Mouse (Mus musculus) left cerebral cortex, adult 11 months (tissue): Measurements from ENCODE around the gene Cmip.

Source experiments
- DNase-seq: peaks from one replicate; pipeline ENCODE4 v3.0.0; 2022; ENCODE audit warnings: low spot score

The Cmip gene

DNA sequence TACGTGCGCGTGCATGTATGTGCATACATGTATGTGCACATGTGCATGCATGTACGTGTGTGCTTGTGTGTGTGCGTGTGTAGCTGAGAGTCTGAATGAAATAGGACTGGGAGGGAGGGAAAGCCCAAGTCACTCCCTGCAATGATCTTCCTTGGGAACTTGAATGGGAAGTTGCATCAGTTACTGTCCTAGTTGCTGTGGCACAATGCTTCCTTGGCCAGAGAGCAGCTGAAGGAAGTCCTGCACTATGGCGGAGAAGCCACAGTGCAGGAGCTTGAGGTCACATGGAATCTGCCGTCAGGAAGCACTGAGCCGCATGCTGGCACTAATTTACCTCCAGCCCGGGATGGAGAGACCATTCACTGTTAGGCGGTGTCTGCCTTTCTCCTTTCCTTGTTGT lies 37.9 kb downstream of the Cmip start:
- no peak for DNase-seq

DNA sequence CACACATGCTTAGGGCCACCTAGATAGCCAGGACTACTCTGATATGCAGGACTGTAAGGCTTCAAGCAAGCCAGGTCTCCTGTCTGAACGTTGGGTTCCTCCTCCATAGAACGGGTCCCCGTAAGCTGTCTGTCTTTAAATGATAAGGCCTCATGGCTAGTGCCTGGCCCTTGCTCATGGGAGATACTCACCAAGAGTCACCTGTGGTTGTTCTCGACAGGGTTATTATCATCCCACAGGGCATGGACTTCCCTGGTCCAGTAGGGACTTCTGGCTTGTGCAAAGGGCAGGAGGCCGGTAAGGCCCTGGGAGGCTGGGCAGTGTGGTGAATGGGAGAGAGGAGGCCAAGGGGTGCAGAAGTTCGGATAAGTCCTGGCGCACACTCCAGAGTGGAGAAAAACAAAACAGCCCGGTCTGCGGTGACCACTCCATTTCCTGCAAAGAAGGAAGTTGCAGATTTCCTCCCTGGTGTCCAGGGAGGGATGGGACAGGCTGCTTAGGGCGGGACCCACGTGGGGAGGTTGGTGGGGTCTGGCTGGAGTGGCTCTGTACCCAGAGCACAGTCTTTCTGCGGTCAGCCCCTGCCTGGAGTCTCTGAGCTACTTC lies 41.2 kb downstream of the Cmip start:
- DNase-seq, result no peak

DNA sequence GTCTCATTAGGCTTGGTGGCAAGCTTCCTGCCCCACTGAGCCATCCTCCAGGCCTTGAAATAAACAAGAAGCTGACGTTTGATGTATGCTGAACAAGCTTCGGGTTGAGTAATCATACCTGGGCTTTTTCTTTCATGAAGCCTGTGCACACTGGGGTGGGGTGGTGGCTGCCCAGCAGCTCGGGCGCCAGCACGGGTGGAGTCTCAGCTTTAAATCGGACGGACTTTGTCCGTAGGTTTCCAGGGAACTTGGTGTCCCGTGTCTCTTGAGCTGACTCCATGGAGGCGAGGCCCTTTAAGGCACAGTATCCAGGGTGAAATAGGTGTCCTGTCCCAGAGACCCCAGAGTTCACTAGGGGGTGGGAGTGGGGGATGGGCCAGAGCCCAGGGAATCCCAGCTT lies 42.3 kb downstream of the Cmip start:
- no peak for DNase-seq

DNA sequence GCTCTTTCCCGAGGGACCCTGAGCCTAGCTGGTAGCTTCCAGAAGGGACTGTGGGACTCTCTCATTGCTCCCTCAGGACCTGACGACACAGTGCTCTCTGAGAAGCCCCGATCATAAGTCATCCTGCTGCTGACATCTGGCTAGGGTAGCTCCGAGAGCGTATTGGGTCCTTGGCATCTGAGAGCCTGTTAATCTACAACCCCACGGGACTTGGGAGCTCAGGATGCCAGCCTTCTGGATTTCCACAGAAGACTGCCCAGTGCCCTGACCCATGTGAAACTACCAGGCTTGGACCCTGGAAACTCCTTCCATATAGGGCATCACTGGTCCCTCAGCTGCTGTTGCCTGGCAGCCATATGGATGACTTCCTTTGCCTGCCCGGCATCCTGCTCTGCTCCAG lies 43.3 kb downstream of the Cmip start:
- DNase-seq, result no peak

DNA sequence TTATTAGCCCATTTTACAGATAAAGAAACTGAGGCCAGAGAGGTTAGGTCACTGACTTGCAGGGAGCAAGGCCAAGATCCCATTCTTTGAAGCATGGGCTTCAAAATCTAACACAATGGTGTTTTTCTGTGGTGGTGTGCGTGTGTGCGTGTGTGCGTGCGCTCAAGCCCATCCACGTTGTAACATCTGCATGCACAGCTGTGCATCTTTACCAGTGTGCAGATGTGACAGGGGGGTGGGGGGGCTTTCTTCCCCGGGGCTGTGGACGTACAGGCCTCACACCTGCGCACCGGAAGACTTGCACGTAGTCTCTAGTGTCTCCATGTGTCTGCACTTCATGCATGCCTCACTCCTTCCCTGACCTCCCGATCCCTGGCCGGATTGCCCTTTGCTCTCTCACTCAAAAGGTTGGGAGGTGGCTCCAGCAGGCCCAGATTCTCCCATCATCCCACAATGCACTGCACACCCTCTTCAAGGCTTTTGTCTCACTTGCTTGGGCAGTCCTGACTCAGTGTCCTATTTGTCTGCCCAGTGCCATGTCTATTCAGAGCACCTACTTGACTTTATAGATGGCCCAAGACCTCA lies 44.7 kb downstream of the Cmip start:
- DNase-seq, result no peak

DNA sequence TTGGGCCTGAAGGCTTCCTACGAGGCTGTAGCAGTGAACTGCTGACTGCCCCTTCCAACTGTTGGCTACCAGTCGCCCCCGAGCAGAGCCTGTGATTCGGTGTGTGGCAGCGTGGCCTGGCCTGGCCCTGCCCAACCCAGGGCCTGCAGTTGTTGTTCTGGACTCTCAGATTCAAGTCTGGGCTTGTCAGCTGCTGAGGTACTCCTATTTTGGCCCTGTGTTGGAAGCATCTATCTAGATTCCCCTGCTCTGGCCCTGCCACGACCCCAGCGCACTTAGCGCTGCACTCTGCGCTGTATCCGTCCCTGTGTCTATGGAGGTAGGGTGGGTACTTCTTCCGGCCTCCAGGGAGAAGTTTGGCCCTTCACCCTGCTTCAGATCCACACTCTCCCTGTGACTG lies 45.2 kb downstream of the Cmip start:
- no peak for DNase-seq

DNA sequence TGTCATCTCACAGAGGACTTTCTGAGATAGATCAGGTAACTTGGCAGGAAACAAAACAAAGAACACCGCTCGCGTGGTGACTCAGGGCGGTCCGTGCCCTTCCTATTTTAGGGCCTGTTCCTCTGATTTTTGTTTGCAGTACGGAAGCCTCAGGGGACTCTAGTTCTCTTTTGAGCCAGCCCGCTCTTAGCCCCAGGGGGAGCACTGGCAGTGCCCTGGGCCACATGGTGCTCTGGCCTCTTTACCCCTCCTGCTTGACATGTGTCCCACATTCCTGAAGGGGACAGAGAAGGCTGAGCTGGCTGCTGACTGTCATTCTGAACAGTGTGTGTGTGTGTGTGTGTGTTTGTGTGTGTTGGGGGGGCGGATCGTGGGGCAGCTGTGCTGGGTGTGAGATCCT lies 46.8 kb downstream of the Cmip start:
- no peak for DNase-seq

DNA sequence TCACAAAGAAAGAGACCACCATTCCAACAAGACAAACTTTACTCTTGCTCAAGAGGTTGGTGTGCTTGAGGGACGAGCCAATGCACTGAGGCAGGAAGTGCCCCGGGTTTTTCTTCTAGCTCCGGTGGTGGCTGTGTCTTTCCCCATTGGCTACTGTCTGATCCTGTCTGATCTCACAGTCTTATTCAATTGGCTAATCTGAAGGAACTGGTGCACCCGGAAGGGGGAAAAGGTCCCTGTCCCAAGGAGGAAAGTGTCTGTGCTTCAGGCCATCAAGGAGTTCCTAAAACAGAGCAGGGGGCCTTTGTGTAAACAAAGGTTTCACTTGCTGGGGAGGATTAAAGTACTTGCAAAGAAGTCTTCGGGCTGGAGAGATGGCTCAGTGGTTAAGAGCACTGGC lies 48.5 kb downstream of the Cmip start:
- DNase-seq, result no peak

DNA sequence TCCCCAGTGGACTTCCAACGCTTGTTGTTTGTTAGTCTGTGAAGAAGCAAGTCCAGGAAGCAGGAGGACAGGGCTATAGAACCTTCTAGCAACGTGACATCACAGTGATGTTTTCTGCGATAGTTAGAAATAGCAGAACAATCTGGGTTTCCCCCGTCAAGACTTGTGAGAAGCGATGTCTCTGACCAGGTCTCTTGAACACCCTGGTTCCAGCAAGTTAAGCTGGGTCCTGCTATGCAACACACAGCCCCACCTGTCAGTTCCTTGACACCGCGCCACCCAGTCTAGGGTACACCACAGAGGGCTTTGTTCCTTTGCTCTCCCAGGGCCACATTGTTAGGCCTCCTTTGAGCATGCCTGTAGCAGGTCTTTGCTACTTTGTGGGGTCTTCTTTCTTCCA lies 49.9 kb downstream of the Cmip start:
- DNase-seq, result no peak

DNA sequence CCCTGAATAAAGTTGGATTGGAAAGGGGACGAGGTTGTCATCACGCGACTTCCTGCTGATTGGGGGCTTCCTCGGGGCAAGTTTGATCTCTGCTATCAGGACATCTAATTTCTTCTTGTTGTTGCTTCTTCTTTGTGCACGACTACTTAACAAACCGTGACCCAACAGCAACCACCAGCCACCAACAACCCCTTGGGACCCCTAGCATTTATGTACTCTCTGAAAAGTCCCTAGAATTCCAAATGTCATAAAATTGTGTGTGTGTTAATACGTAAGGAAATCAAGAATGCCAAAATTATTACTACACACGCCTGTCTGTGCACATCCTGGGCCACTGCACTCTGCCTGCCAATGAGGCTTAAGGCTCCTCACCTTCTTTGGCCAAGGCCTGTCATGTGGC lies 50.4 kb downstream of the Cmip start:
- no peak for DNase-seq

DNA sequence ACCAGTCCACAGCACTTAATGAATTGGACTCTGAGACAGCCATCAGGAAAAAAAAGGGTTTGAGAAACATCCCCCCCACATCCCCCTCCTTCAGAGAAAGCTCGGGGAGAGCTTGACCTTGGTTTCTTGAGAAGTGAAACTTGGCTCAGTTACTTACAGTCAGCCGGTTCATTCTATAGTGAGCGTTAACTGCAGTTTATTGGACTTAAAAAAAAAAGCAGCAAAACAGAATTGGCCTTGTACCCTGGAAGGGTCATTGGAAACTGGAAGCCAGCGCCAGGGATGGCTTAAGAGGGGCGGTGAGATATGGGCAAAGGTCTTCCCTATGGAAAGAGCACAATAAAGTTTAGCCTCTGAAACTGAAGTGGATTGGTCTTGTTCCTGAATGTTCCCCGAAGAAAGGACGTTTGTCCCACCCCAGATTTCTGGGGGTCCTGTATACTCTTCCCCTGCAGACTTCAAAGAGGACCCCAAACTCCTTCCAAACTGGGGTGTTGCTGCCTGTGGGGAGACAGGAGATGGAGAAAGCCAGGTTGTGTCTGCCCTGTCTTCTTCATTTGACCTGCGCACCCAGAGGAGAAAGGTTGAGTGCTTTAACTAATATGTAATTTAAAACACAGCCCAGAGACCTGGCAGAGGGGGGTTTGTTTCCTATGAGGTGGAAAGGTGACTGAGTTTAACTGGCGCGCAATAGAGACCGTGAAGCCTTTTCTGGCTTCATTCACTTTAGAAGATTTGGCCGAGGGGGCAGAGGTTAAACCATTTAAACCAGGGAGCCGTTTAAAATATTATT lies 51.6 kb downstream of the Cmip start:
- DNase-seq, result no peak

DNA sequence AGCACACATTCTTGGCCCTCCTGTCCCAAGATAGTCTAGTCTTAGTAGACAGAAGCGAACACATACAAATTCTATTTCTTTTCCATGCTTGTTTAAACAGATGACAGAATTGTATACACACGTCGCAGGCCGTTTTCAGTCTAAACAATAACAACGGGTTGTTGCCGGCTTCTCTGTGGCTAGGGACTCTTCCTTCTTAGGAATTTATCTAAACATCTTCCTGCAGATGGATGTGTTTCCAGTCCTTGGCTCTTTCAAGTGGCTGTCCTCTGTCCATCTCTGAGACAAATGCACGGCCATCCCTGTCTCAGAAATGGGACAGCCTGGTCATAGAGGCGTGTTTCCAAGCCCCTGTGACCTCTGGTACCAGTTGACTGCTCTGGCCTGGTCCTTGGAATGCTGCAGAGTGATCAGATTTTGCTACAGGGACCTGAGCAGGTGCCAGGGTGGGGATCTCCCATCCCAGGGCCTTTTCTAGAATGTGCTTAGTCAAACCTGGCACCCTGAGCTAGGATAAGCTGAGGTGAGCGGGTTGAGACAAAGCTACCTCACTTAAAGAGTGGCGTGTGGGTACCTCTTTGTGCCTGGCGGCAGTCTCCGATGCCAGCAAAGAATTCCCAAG lies 52.9 kb downstream of the Cmip start:
- no peak for DNase-seq

DNA sequence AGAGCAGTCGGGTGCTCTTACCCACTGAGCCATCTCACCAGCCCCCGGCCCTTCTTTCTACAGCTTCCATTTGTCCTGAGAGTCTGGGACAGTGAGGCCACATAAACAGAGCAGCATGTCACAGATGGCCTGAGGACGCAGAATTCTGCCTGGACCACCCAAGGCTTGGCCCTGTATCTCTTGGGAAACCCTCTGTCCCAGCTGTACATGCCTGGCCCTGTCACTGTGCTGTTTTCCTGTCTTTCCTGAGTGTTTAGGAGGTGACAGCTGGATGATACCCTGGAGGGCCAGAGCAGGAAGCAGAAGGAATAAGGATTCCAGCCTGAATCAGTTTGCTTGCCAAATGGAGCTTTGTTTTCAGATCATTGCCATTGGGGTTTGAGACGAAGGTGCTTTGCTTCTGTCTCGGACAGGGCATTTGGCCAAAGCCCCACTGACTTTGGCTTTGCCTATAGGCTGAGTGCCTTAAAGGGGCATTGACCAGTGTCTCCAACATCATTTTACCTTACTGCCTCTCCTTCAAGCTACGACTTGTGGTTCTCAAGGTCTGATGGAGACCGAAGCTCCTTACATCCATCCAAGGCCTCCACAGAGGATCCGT lies 54.2 kb downstream of the Cmip start:
- DNase-seq, result no peak

DNA sequence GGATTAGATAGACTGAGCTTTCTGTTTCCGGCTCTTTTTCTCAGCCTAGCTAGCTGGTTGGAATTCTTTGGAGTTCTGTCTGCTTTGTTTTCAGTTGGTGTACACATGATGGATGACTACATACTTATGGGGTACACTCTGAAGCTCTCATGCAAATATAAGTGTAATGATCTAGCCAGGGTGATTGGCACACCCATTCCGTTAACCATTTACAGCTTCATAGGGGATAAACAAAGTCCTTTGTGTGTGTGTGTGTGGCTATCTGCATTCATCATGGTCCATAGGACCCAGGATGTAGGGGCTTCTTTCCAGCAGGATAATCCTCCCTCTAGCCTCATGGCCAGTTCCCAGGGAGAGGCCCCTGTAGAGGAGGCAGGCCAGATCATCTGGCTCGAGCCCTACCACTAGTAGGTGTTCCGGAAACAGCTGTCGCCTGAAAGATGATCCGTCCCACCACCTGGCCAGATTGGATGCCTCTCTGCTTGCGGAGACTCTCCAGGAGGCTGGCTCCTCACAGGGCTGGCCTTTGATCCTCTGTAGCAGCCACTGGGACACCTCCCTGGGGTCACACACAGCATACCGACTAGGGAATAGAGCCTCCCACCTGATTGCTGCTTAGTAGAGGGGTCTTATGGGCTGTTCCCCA lies 57.6 kb downstream of the Cmip start:
- DNase-seq, result no peak

DNA sequence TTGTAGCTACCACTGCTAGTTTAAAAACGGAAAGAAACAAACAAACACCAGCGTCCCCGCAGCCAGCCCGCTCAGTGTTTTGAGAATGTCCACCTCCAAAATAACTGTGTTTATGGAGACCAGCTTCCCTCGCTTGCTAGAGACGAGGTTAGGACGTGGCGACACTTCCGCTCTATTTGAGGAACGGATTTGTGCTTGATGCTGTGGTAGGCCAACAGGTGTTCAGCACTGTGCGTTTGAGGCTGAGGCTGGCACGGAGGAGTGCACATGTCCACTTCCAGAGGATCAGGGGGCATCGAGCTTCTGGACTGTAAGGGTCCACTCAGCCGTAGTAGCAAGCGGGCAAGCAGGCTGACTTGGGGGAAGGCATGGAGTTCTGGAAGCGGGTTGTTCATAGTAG lies 58.9 kb downstream of the Cmip start:
- no peak for DNase-seq

DNA sequence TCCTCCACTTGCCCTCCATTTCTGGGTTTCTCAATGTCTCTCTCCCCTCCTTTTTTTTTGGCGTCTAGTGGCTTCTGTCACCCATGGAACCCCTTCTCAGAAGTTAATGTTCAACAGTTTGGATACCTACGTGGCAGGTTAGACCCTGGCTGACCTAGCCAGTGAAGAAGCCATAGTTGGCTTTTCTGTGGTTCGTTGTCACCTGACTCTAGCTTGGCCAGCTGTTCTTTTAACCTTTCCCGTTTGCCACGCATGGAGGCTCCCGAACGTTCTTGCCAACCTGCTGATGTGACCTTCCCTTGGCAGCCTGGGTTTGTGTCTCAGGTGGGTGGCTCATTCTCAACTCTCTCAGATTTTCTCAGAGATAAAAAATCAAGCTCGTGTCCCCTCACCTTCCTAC lies 60.6 kb downstream of the Cmip start:
- no peak for DNase-seq

DNA sequence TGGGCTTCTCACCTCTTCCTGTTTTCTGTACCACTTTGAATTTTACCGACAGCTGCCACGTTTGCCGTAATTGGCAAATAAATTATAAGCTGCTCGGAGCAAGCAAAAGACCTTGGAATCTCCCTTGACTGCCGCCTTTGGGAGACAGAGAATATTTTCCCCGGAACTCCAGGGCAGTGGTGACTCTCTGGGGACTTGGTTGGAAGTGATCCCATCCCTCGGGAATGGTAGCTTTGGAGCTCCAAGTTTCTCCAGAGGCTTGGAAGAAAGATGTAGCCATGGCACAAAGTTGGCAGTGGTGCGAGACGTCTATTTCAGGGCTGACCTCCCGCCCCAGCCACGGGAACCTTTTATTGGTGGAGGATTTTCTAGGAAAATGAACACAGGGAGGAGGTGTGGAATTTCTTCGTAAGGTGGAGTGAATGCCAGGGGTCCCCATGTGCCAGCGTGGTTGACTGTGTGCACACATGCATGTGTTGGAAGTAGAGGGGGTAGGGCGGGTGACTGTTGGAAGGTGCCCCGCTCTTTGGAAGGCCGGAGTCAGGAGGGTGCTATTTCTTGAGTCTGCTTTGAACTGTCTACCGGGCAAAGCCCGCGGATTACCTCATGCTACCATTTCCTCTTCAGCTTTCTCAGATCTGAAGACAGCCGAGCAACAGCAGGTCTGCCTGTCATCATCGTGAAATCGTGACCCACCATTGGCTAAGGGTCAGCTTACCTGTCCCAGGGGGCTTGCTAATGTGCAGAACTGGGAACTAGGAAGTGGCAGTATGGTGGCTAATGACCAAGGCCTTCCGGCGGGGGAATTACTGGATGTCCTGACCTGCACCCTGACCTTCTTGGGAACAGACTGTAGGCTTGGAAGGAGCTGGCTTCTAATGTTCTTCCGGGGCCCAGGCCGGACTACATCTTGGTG lies 62.3 kb downstream of the Cmip start:
- DNase-seq, result no peak

DNA sequence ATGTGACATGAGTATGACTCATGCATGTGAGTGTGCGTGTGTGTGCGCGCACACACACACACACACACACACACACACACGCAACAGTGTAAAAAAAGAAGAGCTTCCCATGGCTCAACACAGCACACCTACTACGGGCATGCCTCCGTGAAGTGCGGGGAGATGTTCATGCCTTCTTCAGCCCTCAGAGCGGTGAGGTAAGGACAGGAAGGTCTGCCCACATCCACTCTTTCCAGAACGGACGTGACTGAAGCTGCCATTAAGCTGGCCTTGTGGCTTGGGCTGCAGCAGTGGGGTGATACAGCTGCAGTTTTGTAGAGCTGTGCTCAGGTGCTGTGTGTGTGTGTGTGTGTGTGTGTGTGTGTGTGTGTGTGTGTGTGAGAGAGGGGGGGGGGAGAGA lies 63.8 kb downstream of the Cmip start:
- DNase-seq, result no peak

DNA sequence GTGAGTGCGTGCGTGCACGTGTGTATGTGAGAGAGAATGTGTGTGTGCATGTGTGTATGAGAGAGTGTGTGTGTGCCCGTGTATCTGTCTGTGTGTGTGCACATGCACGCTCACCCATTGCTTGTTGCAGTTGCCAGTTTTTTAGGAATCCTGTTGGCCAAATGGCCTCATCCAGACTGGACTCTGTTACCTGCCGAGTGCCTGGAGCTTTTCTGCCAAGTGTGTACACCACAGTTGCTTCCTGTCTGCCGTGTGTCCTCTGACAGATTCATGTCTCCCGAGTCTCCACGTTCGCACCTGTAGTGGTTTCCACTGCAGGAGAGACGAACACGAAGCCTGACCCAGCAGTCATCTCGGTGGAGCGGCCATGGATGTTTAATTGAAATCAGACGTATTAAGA lies 64.4 kb downstream of the Cmip start:
- no peak for DNase-seq

DNA sequence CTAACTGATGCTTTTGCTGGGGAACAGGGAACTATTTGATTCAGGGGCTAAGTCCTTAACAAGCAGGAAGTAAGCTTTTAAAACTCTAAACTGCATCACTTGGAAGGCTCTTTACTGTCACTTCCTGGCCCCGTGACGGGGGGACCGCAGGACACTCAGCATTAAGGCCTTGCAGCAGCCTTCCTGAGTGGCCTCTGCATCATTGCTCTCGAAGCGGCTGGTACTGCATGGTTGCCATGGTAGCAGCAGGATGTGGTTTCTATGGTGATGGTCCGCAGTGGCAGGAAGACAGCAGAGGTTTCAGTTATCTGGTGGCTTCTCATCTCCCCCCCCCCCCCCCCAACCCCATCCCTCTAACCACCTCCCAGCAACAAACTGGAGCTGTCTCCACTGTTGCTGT lies 65.2 kb downstream of the Cmip start:
- peak; percentile 50 for DNase-seq

DNA sequence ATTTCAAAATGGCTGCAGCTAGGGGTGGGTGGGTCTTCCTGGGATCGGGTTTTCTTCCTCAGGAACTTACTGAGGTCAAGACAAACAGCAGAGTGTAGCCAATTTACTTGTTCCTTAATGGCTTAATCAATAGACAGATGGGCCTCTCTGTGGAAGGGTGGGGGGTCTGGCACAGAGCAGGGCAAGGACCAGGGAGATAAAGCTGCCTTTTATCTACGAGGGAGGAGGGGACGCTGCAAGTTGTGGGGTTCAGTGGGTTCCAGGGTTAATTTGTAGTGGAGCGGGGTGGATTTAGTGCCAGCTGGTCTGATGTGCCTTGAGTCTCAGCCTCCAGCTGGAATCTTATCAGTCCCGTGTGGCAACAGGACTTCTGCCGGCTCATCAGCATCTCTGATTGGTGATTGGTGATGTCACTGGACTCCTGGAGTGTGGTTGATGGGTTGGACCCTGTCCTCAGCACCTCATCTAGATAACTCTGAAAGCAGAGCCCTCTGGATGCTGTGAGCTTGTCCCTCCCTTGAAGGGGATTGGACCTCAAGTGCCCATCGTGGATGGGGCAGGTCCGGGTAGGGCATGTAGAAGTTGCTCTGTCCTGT lies 65.9 kb downstream of the Cmip start:
- DNase-seq, result no peak
